Mouse (Mus musculus) cerebellum, adult 2 months (tissue): ENCODE results near the gene Maf. TPM values are rescaled to one million over a fixed set of nuclear protein-coding genes. Genes with fewer than 3 reads are reported as not detected.

Source experiments
- DNase-seq, 2 experiments: peaks; one replicate each; pipeline ENCODE4 v3.0.0; 2021
- H3K27ac ChIP-seq: fragments of 200-500 bp; 2 replicates; pipeline ENCODE4 v1.5.1; 2012; ENCODE audit warnings: low read length, control low read depth, inconsistent platforms; ENCODE audit not compliant: insufficient read depth
- H3K27me3 ChIP-seq: fragments of 200-500 bp; 2 replicates; pipeline ENCODE4 v1.6.1; 2012; ENCODE audit warnings: inconsistent platforms, mild to moderate bottlenecking, low read length, moderate library complexity; ENCODE audit not compliant: control insufficient read depth, insufficient read depth
- H3K4me1 ChIP-seq: fragments of 200-500 bp; 2 replicates; pipeline ENCODE4 v1.6.1; 2011; ENCODE audit warnings: low read length; ENCODE audit not compliant: control insufficient read depth, insufficient read depth
- H3K4me3 ChIP-seq: fragments of 200-500 bp; replicated peaks from 2 replicates; pipeline ENCODE3; 2011; ENCODE audit warnings: mild to moderate bottlenecking, low read depth, low read length, control low read depth; ENCODE audit not compliant: insufficient read depth
- CTCF ChIP-seq: fragments of 200-500 bp; IDR thresholded peaks from 2 replicates; pipeline ENCODE4 v1.5.1; 2011; ENCODE audit warnings: low read depth, mild to moderate bottlenecking, control low read depth, low read length, moderate library complexity, borderline replicate concordance; ENCODE audit not compliant: insufficient read depth
- POLR2A ChIP-seq: fragments of 200-500 bp; IDR thresholded peaks from 2 replicates; pipeline ENCODE4 v1.6.1; 2011; ENCODE audit warnings: low read length, control low read depth, borderline replicate concordance; ENCODE audit not compliant: insufficient read depth
- WGBS: fragments of 180-500 bp; shearing (Covaris S2); methylation state at CpG from one replicate; pipeline ENCODE4 v1.1.7; 2018; 5-methylcytosine and 5-hydroxymethylcytosine counted together
- polyA plus RNA-seq: library from polyadenylated mRNA; depleted of rRNA; stranded (reverse); fragments of >200 nt; gene quantifications from 2 replicates; pipeline ENCODE4 v1.2.3, GENCODE M21; 2012

Maf gene
- polyA plus RNA-seq, 1 experiment: 22.6 TPM

DNA sequence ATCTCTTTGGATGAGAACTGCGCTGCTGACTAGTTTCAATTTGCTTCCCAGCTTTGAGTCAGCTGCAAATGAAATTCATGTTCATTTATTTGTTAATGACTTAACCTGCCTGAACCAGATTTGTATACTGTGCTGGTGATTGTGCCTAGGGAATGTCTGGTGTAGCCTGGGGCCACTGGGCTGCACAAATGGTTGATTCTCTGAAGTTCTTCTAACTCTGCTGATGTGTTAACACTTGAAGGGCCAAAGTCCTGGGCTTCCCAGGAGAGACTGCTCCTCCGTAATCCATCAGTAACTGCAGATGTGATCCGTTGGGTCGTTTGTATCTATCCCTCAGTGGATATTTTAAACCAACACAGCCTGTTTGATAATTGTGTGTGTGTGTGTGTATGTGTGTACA is 7.7 kb upstream of the Maf start:
- Histone ChIP-seq H3K27me3 (no peaks in the 10 kb centered on the region; the same call in 1 of the 2 replicates), H3K27ac (no peak overlapping the region), H3K4me3 (no peak overlapping the region), H3K4me1 (peaks cover 13% of the 10 kb centered on the region)
- WGBS: 89% methylated on average over 4 of the region's 4 CpGs
- no peak for DNase-seq
- no peak for TF ChIP-seq POLR2A

- no peak overlapping the region for H3K4me3 ChIP-seq
- H3K27me3 ChIP-seq: no peaks in the 10 kb centered on the region; the same call in 1 of the 2 replicates
- H3K4me1 ChIP-seq: no peaks in the 10 kb centered on the region
- TF ChIP-seq CTCF (no peak), POLR2A (no peak)
- WGBS: 83% methylated on average over 11 of the region's 11 CpGs
- no peak overlapping the region for H3K27ac ChIP-seq
- no peak for DNase-seq
Measured at GRCm38 (mm10) chr8:115711106-115711505, 3.5 kb upstream of the Maf start.

- H3K27me3 ChIP-seq: no peaks in the 10 kb centered on the region; the same call in 1 of the 2 replicates
- 71% methylated on average over 8 of the region's 8 CpGs for WGBS
- no peak overlapping the region for H3K4me3 ChIP-seq
- H3K27ac ChIP-seq: no peak overlapping the region
- no peak for DNase-seq
- no peak for TF ChIP-seq POLR2A
- no peaks in the 10 kb centered on the region for H3K4me1 ChIP-seq
Measured at GRCm38 (mm10) chr8:115709931-115710330, 2.3 kb upstream of the Maf start.

- H3K27me3 ChIP-seq: no peaks in the 10 kb centered on the region
- H3K4me3 ChIP-seq: no peak overlapping the region
- WGBS: under 1% methylated on average over 19 of the region's 19 CpGs
- no peaks in the 10 kb centered on the region for H3K4me1 ChIP-seq
- DNase-seq: peak; percentile 77 to 79
- TF ChIP-seq CTCF (peak; percentile 11; the same call in 1 of the 2 replicates), POLR2A (no peak)
- H3K27ac ChIP-seq: no peak overlapping the region
Measured at GRCm38 (mm10) chr8:115708936-115709780, 1.6 kb upstream of the Maf start.

DNA sequence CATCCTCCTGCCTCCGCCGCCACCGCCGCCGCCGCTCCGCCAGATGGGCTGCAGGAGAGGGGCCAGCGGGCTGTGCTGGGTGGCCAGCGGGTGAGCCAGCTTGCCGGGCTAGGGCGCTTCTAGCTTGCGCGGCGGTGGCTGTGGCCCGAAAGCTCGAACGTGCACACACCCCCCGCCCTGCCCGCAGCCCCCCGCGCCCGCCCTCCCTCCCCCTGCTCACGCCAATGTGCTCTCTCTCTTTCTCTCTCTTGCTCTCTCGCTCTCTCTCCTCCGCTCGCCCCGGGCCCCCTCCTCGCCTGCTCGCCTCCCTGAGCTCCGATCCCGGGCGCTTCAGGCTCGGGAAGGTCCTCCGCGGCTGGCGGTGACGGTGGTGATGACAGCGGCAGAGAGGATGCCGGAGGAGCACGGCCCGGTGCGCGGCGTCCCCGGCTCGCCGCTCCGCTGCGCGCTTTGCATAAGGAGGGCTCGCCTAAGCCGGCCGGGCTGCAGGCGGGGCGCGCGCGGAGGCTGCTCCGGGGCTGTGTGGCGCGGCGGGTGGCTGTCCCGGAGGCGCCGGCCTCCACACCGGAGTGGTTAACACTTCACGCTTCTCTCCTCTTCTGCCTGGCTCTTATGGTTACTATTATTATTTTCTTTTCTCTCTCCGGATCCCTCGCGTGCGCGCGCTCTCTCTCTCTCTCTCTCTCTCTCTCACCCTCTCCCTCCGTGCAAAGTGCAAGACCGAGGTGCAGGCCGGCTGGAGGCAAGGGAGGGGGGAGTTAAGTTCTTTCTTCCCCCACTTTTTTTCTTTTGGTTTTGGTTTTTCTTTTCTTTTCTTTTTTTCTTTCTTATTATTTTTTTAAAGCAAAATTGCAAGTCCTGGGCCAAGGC is 498 bp downstream of the Maf start:
- peak overlapping the region; percentile 89 for H3K27ac ChIP-seq
- no peak for TF ChIP-seq CTCF
- TF ChIP-seq POLR2A: no peak
- no peaks in the 10 kb centered on the region; the same call in 1 of the 2 replicates for H3K4me1 ChIP-seq
- peak overlapping the region; percentile 95 for H3K4me3 ChIP-seq
- DNase-seq: peak; percentile 80 to 84
- no peaks in the 10 kb centered on the region for H3K27me3 ChIP-seq
- WGBS: 1% methylated on average over 69 of the region's 76 CpGs

GRCm38 (mm10) chr8:115706411-115706860 is 1.2 kb downstream of the Maf start:
- Histone ChIP-seq H3K27ac (peak overlapping the region; percentile 72), H3K4me3 (peak overlapping the region; percentile 95), H3K27me3 (no peaks in the 10 kb centered on the region), H3K4me1 (no peaks in the 10 kb centered on the region; the same call in 1 of the 2 replicates)
- peak; percentile 66 to 74 for DNase-seq
- WGBS: under 1% methylated on average over 32 of the region's 39 CpGs
- TF ChIP-seq CTCF (no peak), POLR2A (no peak)

DNA sequence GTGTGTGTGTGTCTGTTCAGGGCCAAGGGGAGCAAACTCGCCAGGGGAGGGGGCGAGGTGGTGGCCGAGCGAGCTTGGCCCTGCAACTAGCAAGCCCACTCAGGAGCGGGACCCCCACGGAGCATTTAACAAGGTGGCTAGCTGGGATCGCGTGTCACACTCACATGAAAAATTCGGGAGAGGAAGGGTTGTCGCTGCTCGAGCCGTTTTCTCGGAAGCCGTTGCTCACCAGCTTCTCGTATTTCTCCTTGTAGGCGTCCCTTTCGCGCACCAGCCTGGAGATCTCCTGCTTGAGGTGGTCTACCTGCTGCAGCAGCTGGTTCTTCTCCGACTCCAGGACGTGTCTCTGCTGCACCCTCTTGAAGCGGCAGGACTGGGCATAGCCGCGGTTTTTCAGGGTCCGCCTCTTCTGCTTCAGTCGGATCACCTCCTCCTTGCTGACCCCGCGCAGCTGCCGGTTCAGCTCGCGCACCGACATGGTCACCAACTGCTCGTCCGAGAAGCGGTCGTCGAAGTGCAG is 1.9 kb downstream of the Maf start:
- Histone ChIP-seq H3K4me3 (peak overlapping the region; percentile 94), H3K27me3 (no peaks in the 10 kb centered on the region), H3K4me1 (no peaks in the 10 kb centered on the region; the same call in 1 of the 2 replicates), H3K27ac (peak overlapping the region; percentile 94)
- peak; percentile 35; the same call in 1 of the 2 replicates for TF ChIP-seq CTCF
- TF ChIP-seq POLR2A: 0 out of 2 replicates have a peak, but pooled peaks have one; percentile 21
- peak; percentile 72 to 74 for DNase-seq
- whole genome bisulfite sequencing: 1% methylated on average over 36 of the region's 36 CpGs
